Mouse (Mus musculus): Measurements from ENCODE around the gene Iqsec2. TPM values are rescaled to one million over a fixed set of nuclear protein-coding genes. Genes with fewer than 3 reads are reported as not detected.

Gene Iqsec2
- polyA plus RNA-seq, 1 experiment from 2014 or later = 5.5 TPM

DNA sequence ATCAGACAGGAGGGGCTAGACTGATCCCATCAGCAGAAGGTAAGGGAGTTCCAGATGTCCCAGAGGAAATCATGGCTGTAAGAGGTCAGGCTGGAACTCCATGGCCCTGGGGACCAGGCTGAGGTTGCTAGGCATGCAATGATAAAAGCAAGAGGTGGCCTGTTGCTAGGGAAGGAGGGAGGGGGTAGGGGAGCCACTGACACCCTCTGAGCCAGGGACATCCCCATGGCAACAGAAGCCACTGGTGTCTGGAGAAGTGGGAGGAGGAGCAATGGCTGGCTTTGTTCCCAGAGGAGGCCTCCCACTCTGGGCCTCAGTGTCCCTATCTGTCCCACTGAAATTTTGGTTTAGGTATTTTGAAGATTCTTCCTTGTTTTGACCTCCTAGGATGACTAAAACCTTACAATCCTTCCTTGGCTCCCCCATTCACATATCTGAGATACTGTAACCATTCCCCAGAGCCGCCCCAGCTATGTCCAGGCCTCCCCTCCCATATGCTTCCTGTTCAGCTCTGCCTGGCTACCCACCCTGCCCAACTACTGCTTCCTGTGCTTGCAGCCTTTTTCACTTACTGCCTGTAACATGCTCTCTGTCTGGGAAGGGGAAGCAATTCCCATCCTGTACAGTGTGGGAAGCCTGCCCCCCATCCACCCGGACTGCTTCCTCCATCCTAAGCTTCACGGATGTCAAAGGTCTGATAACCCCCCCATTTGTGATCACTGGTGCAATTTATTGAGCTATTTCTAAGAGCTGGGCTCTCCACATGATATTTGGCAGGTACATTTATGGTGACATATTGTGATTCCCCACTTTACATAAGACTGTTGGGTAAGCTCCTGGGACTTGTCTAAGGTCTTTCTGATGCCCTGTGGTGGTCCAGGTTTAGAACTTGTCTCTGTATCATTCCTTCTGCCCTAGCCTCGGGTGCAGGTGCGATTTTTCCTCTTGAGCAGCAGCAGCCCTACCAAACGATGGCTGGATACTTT is 27.3 kb downstream of the Iqsec2 start:
- H3K4me1 ChIP-seq (ENCODE audit: control insufficient read depth, insufficient read depth, low read length) = peaks cover 5% of the 10 kb centered on the region; the same call in 1 of the 2 replicates
- no peaks in the 10 kb centered on the region for H3K9me3 ChIP-seq (replicated peaks; ENCODE audit: control insufficient read depth, low read length)
- ATAC-seq = peak; percentile 72
- DNase-seq (ENCODE audit: low spot score) = peak; percentile 54
- no peaks in the 10 kb centered on the region for H3K36me3 ChIP-seq (ENCODE audit: control insufficient read depth, insufficient read depth, low read length)
- H3K27me3 ChIP-seq (replicated peaks; ENCODE audit: control insufficient read depth, insufficient read depth, low read length) = 0 out of 2 replicates have a peak, but pooled peaks cover 4% of the 10 kb centered on the region
- 76% methylated on average over 6 of the region's 6 CpGs for WGBS
- H3K9ac ChIP-seq (ENCODE audit: low read length) = no peak overlapping the region
- H3K4me2 ChIP-seq (ENCODE audit: low read length) = no peak overlapping the region
- no peak overlapping the region for H3K27ac ChIP-seq (ENCODE audit: low read depth, low read length)
- H3K4me3 ChIP-seq (ENCODE audit: low read depth, low read length) = no peak overlapping the region

DNA sequence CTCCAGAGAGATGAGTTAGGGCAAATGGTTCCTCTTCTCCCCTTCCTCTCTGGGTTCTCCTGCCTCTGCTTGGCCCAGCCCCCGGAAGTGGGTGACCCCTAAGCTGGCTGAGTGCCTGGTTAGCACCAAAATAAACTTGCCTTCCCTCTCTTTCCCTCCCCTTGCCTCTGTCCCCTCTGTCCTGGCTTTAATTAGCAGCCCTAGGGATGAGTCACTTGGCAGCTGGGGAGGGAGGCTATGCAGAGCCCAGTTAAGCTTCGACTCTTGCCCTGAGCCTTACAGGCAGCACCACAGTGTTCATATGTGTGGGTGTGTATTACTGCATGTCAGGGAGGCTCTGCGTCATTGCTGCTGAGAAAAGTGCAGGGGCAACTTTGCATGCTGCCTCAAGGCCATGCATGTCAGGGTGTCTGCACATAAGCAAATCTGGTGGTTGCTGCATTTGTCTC is 28.4 kb downstream of the Iqsec2 start:
- no peak overlapping the region for H3K4me2 ChIP-seq (ENCODE audit: low read length)
- H3K4me3 ChIP-seq (ENCODE audit: low read depth, low read length) = no peak overlapping the region
- H3K27me3 ChIP-seq (replicated peaks; ENCODE audit: control insufficient read depth, insufficient read depth, low read length) = 0 out of 2 replicates have a peak, but pooled peaks cover 3% of the 10 kb centered on the region
- H3K4me1 ChIP-seq (ENCODE audit: control insufficient read depth, insufficient read depth, low read length) = peaks cover 5% of the 10 kb centered on the region; the same call in 1 of the 2 replicates
- H3K36me3 ChIP-seq (ENCODE audit: control insufficient read depth, insufficient read depth, low read length) = no peaks in the 10 kb centered on the region
- H3K9ac ChIP-seq (ENCODE audit: low read length) = no peak overlapping the region
- ATAC-seq (no peak), DNase-seq (ENCODE audit: low spot score) (no peak)
- H3K27ac ChIP-seq (ENCODE audit: low read depth, low read length) = no peak overlapping the region
- H3K9me3 ChIP-seq (replicated peaks; ENCODE audit: control insufficient read depth, low read length) = no peaks in the 10 kb centered on the region
- 49% methylated on average over 3 of the region's 3 CpGs for whole genome bisulfite sequencing

DNA sequence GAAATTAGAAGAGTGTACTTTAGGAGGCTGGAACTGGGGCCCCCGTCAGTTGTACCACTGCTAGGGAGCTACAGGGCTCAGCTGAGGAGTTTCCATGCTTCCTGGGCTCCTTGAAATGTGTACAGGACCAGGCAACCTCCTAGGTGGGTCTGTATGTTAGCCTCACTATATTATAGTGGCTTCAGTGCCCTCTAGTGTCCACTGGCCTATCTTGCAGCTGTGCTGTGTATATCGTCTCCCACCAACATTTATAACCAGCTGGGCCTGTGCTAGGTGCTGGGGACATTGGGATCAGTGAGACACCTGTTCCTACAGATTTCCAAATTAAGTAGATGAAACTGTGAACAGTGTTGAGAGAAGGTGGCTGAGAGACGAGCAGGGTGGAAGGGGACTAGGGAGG is 31.2 kb downstream of the Iqsec2 start:
- Histone ChIP-seq H3K36me3 (ENCODE audit: control insufficient read depth, insufficient read depth, low read length) (no peaks in the 10 kb centered on the region), H3K4me3 (ENCODE audit: low read depth, low read length) (no peak overlapping the region), H3K4me2 (ENCODE audit: low read length) (no peak overlapping the region), H3K27ac (ENCODE audit: low read depth, low read length) (no peak overlapping the region), H3K9me3 (replicated peaks; ENCODE audit: control insufficient read depth, low read length) (no peaks in the 10 kb centered on the region), H3K9ac (ENCODE audit: low read length) (no peak overlapping the region), H3K27me3 (replicated peaks; ENCODE audit: control insufficient read depth, insufficient read depth, low read length) (peaks cover 4% of the 10 kb centered on the region; the same call in 1 of the 2 replicates), H3K4me1 (ENCODE audit: control insufficient read depth, insufficient read depth, low read length) (peaks cover 5% of the 10 kb centered on the region; the same call in 1 of the 2 replicates)
- WGBS = 40% methylated on average over 3 of the region's 3 CpGs
- ATAC-seq (peak; percentile 64), DNase-seq (ENCODE audit: low spot score) (peak; percentile 60)

DNA sequence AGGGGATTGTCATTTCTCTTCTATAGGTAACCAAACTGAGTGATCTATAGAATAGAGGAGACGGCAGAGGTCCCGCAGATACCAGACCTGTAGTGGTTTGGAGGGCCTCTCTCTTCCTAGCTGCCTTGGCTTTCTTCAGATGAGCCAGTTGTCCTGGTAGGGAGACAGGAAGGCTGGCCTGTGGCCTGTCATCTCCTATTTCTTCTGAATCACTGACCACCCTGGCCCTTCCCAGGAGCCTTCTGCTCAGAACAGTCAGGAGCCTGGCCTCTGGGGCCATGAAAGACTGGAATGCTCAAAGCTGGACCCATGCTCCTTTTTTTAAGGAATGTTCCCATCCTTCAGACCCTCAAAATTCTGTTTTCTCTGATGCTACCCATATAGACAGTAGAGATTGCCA is 33.8 kb downstream of the Iqsec2 start:
- Histone ChIP-seq H3K4me3 (ENCODE audit: low read depth, low read length) (no peak overlapping the region), H3K27ac (ENCODE audit: low read depth, low read length) (no peak overlapping the region), H3K36me3 (ENCODE audit: control insufficient read depth, insufficient read depth, low read length) (no peaks in the 10 kb centered on the region), H3K9me3 (replicated peaks; ENCODE audit: control insufficient read depth, low read length) (no peaks in the 10 kb centered on the region), H3K27me3 (replicated peaks; ENCODE audit: control insufficient read depth, insufficient read depth, low read length) (peaks cover 5% of the 10 kb centered on the region; the same call in 1 of the 2 replicates), H3K4me1 (ENCODE audit: control insufficient read depth, insufficient read depth, low read length) (no peaks in the 10 kb centered on the region), H3K9ac (ENCODE audit: low read length) (no peak overlapping the region), H3K4me2 (ENCODE audit: low read length) (no peak overlapping the region)
- no peak for DNase-seq (ENCODE audit: low spot score)
- ATAC-seq = no peak
- 95% methylated on average over 2 of the region's 2 CpGs for WGBS

DNA sequence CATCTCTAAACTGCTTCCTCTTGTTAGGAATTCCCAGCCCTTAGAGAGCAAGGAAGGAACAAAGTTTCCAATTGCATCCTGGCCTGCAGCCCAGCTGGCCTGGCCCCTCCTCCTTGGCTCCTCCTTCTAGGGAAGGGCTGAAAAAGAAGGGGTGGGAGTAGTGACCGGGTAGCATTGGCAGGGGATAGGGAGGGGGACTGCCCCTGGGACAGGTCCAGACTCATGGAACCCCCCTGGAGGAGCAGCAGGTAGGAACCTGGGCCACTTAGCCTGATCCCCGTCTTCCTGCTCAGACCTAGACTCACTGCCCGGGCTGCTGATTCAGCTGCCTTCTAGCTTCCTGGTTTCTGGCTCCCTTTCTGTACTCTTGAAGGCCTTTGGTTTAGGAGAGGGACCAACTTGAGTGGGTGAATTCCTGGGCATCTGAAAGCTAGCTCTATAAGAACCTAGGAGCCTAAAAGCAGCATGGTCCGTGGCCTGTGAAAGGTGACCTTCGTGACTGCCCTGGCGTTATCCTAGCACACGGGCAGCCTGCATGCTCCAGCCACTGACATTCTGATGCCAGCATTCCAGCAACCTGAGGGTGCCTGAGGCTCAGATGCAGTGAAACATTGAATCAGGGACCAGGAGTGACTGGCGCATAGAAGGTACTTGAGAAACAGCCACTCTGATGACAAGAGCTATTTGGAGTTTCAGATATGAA is 34.9 kb downstream of the Iqsec2 start:
- H3K27ac ChIP-seq (ENCODE audit: low read depth, low read length) = no peak overlapping the region
- H3K36me3 ChIP-seq (ENCODE audit: control insufficient read depth, insufficient read depth, low read length) = no peaks in the 10 kb centered on the region
- H3K4me3 ChIP-seq (ENCODE audit: low read depth, low read length) = no peak overlapping the region
- H3K27me3 ChIP-seq (replicated peaks; ENCODE audit: control insufficient read depth, insufficient read depth, low read length) = peaks cover 5% of the 10 kb centered on the region; the same call in 1 of the 2 replicates
- WGBS = 54% methylated on average over 8 of the region's 8 CpGs
- DNase-seq (ENCODE audit: low spot score) (peak; percentile 58), ATAC-seq (peak; percentile 73)
- H3K9me3 ChIP-seq (replicated peaks; ENCODE audit: control insufficient read depth, low read length) = no peaks in the 10 kb centered on the region
- peak overlapping the region; percentile 31 for H3K4me2 ChIP-seq (ENCODE audit: low read length)
- H3K9ac ChIP-seq (ENCODE audit: low read length) = no peak overlapping the region
- H3K4me1 ChIP-seq (ENCODE audit: control insufficient read depth, insufficient read depth, low read length) = no peaks in the 10 kb centered on the region

DNA sequence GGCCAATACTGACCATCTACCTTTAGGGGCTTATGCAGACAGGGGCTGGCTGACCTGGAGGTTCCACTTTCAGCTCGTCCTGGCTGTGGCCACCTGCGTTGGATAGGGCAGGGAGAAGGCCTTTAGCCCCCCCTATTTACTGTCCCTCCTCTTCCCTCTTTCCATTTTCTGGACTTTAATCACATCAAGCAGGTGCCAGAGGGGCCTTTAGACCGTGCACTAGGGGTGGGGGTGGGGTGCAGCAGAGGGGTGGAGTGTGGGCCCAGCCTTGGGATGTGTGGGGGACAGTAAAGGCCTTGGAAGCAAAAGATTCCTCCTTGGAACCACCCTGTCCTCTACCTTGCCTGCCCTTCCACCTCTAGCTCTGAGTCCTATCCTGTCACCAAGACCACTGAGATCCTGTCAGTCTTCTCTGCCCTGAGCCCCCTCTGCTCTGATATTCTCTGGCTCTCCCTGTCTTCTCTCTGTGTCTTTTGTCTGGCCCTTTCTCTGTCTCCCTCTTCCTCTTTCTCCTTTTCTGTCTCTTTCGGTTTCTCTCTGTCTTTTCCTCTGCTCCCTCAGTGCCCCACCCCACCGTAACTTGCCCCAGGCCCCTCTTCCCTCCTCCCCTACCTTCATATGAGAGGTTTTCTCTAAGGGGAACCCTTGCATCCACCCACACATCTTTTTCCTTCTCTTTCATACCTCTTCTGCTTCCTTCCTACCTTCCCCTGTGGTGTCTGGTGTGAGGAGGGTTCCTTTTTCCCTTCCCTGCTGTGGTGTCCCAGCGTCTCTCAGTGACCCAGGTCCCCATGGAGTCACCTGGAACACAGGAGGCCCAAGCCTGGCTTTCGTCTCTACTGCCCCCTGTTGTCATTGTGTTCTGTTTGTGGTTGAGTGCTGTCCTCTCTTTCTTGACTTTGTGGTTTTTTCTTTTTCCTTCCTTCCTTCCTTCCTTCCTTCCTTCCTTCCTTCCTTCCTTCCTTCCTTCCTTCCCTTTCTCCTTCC is 35.9 kb downstream of the Iqsec2 start:
- H3K9ac ChIP-seq (ENCODE audit: low read length) = no peak overlapping the region
- no peaks in the 10 kb centered on the region for H3K4me1 ChIP-seq (ENCODE audit: control insufficient read depth, insufficient read depth, low read length)
- no peaks in the 10 kb centered on the region for H3K9me3 ChIP-seq (replicated peaks; ENCODE audit: control insufficient read depth, low read length)
- DNase-seq (ENCODE audit: low spot score) (no peak), ATAC-seq (peak; percentile 34; the same call in 1 of the 2 replicates)
- 63% methylated on average over 7 of the region's 7 CpGs for WGBS
- no peak overlapping the region for H3K4me3 ChIP-seq (ENCODE audit: low read depth, low read length)
- H3K36me3 ChIP-seq (ENCODE audit: control insufficient read depth, insufficient read depth, low read length) = no peaks in the 10 kb centered on the region
- H3K27ac ChIP-seq (ENCODE audit: low read depth, low read length) = no peak overlapping the region
- peaks cover 5% of the 10 kb centered on the region; the same call in 1 of the 2 replicates for H3K27me3 ChIP-seq (replicated peaks; ENCODE audit: control insufficient read depth, insufficient read depth, low read length)
- H3K4me2 ChIP-seq (ENCODE audit: low read length) = peak overlapping the region; percentile 31; the same call in 1 of the 2 replicates

DNA sequence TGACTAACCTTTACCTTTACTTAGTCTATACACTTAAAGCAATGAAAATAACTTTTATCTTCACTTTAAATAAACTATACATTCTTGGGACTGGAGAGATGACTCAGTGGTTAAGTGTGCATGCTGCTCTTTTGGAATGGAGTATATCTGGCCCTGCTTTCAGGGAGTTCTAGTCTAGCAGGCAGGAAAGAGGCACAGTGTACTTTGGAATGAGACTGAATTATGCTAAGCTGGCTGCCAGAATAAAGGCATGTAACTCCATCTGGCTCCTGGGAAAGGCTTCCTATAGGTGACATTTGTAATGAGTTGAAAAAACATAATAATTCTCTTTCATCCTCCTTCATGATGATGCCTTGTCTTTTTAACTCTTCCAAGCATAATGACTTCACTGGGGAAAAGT is 43.1 kb downstream of the Iqsec2 start:
- no peaks in the 10 kb centered on the region for H3K36me3 ChIP-seq (ENCODE audit: control insufficient read depth, insufficient read depth, low read length)
- H3K9me3 ChIP-seq (replicated peaks; ENCODE audit: control insufficient read depth, low read length) = no peaks in the 10 kb centered on the region
- no peaks in the 10 kb centered on the region for H3K4me1 ChIP-seq (ENCODE audit: control insufficient read depth, insufficient read depth, low read length)
- H3K9ac ChIP-seq (ENCODE audit: low read length) = no peak overlapping the region
- DNase-seq (ENCODE audit: low spot score) (no peak), ATAC-seq (no peak)
- peaks cover 11% of the 10 kb centered on the region; the same call in 1 of the 2 replicates for H3K27me3 ChIP-seq (replicated peaks; ENCODE audit: control insufficient read depth, insufficient read depth, low read length)
- no peak overlapping the region for H3K4me3 ChIP-seq (ENCODE audit: low read depth, low read length)
- H3K27ac ChIP-seq (ENCODE audit: low read depth, low read length) = no peak overlapping the region
- H3K4me2 ChIP-seq (ENCODE audit: low read length) = no peak overlapping the region

DNA sequence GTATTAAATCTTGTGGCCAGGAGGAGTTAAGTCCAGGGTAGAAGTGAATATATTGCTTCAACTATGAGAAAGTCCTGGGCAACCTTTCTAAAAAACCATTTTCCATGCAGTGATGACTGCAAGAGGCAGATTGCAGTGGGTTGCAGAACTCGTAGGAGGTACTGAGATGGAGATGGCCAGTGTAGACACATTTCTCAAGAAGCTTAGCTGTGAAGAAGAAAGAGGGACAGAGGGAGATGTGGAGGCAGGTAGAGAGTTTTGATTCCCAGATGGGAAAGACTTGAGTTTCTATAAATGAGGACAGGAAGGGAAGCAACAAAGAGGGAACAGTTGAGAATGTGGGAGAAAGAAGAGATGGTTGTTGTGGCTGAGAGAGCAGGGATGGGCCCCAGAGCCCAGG is 47.2 kb downstream of the Iqsec2 start:
- WGBS = 83% methylated on average over 1 of the region's 1 CpGs
- DNase-seq (ENCODE audit: low spot score) = no peak
- Histone ChIP-seq H3K4me3 (ENCODE audit: low read depth, low read length) (no peak overlapping the region), H3K27me3 (replicated peaks; ENCODE audit: control insufficient read depth, insufficient read depth, low read length) (peaks cover 23% of the 10 kb centered on the region; the same call in 1 of the 2 replicates), H3K27ac (ENCODE audit: low read depth, low read length) (no peak overlapping the region), H3K9me3 (replicated peaks; ENCODE audit: control insufficient read depth, low read length) (no peaks in the 10 kb centered on the region), H3K4me2 (ENCODE audit: low read length) (no peak overlapping the region), H3K9ac (ENCODE audit: low read length) (no peak overlapping the region), H3K36me3 (ENCODE audit: control insufficient read depth, insufficient read depth, low read length) (no peaks in the 10 kb centered on the region), H3K4me1 (ENCODE audit: control insufficient read depth, insufficient read depth, low read length) (no peaks in the 10 kb centered on the region)
- no peak for ATAC-seq

Data from forebrain, embryonic 14.5 days (tissue).